Mouse (Mus musculus): ENCODE results near the gene Pip4k2c.

DNA sequence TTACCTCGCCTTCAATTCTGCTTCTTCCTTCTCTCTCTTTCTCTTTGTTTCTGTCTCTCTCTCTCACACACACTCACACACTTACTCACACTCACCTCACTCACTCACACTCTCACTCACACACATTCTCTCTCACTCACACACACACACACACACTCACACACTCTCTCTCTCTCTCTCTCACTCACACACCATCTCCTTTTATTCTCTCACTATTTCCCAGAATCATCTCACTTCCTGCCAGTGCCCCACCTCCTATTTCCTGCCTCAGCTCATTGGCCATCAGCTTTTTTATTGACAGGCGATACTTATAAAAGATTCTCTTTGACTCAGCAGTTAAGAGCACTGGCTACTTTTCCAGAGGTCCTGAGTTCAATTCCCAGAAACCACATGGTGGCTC, 7.0 kb upstream of the Pip4k2c start:
- TF ChIP-seq GATA1 (IDR thresholded peaks at IDR 0.05; ENCODE audit: low read length) (no peak), TAL1 (IDR thresholded peaks at IDR 0.05; ENCODE audit: low read length) (no peak)
